Comparison of ENCODE assay signal across 8 mouse cellular contexts in genomic region chr16:91042640-91043039, GRCm38 (mm10). TPM values are rescaled to one million over a fixed set of nuclear protein-coding genes. Genes with fewer than 3 reads are reported as not detected.
DNase-seq lines count a peak whose midpoint lies in the region; ATAC-seq and TF ChIP-seq lines count a peak whose summit lies in the region.

No protein-coding gene starts in this region.

- peak overlapping the region; percentile 65 for H3K4me2 ChIP-seq in embryonic facial prominence, embryonic 15.5 days (replicated peaks)
- peak overlapping the region; percentile 83; the same call in 1 of the 2 replicates for H3K4me2 ChIP-seq in intestine, postnatal 0 days (replicated peaks; ENCODE audit: low read depth)
- peak overlapping the region; percentile 75 for H3K4me2 ChIP-seq in neural tube, embryonic 13.5 days

- H3K9ac ChIP-seq in embryonic facial prominence, embryonic 15.5 days = no peak overlapping the region
- H3K9ac ChIP-seq in intestine, postnatal 0 days (ENCODE audit: low read depth, low read length) = no peak overlapping the region
- peak overlapping the region; percentile 56; the same call in 1 of the 2 replicates for H3K9ac ChIP-seq in neural tube, embryonic 13.5 days

- WGBS in embryonic facial prominence, embryonic 15.5 days = 56% methylated on average over 1 of the region's 1 CpGs
- WGBS in intestine, postnatal 0 days = 24% methylated on average over 1 of the region's 1 CpGs
- 74% methylated on average over 1 of the region's 1 CpGs for WGBS in neural tube, embryonic 13.5 days

- intact Hi-C loops in left cerebral cortex, adult 2 months (cut with DNase I) = loop anchor here (10.0 kb wide), 1 partner anchor 602 kb away; the partner anchor contains the start of genes Gart and Son

- ATAC-seq in embryonic facial prominence, embryonic 15.5 days (ENCODE audit: insufficient number of reproducible peaks, low FRiP score, low TSS enrichment, low read depth) = no peak
- no peak for ATAC-seq in intestine, postnatal 0 days
- ATAC-seq in neural tube, embryonic 13.5 days (ENCODE audit: low read depth) = no peak
- ATAC-seq in activated CD4-positive, CD25-positive, alpha-beta regulatory T cell, adult 4 months = no peak
- no peak for ATAC-seq in monocyte, adult 5-6 weeks (replicated peaks; ENCODE audit: insufficient number of reproducible peaks, low FRiP score, low TSS enrichment, poor library complexity, severe bottlenecking)

- peaks cover 18% of the 10 kb centered on the region for H3K4me1 ChIP-seq in embryonic facial prominence, embryonic 15.5 days
- no peaks in the 10 kb centered on the region for H3K4me1 ChIP-seq in intestine, postnatal 0 days (replicated peaks; ENCODE audit: control insufficient read depth, insufficient read depth, low read length)
- H3K4me1 ChIP-seq in neural tube, embryonic 13.5 days (replicated peaks) = peaks cover 39% of the 10 kb centered on the region

- no peaks in the 10 kb centered on the region for H3K9me3 ChIP-seq in embryonic facial prominence, embryonic 15.5 days (replicated peaks)
- no peaks in the 10 kb centered on the region for H3K9me3 ChIP-seq in intestine, postnatal 0 days (ENCODE audit: control insufficient read depth)
- no peaks in the 10 kb centered on the region for H3K9me3 ChIP-seq in neural tube, embryonic 13.5 days

- peaks cover 25% of the 10 kb centered on the region for H3K36me3 ChIP-seq in embryonic facial prominence, embryonic 15.5 days
- H3K36me3 ChIP-seq in intestine, postnatal 0 days (ENCODE audit: control insufficient read depth, insufficient read depth) = peaks cover 16% of the 10 kb centered on the region
- peaks cover 31% of the 10 kb centered on the region for H3K36me3 ChIP-seq in neural tube, embryonic 13.5 days

- TF ChIP-seq CTCF in left cerebral cortex, adult 2 months (IDR thresholded peaks at IDR 0.05) = no peak
- TF ChIP-seq CTCF in intestine, postnatal 0 days (IDR thresholded peaks at IDR 0.05; ENCODE audit: low read depth) = no peak

- no peak overlapping the region for H3K27ac ChIP-seq in left cerebral cortex, adult 2 months
- no peak overlapping the region for H3K27ac ChIP-seq in embryonic facial prominence, embryonic 15.5 days (replicated peaks)
- H3K27ac ChIP-seq in intestine, postnatal 0 days (ENCODE audit: low read depth, low read length) = no peak overlapping the region
- H3K27ac ChIP-seq in neural tube, embryonic 13.5 days (replicated peaks) = no peak overlapping the region

- peak overlapping the region; percentile 92 for H3K4me3 ChIP-seq in left cerebral cortex, adult 2 months
- H3K4me3 ChIP-seq in embryonic facial prominence, embryonic 15.5 days (replicated peaks) = peak overlapping the region; percentile 24
- H3K4me3 ChIP-seq in intestine, postnatal 0 days (ENCODE audit: low read depth, low read length) = peak overlapping the region; percentile 4; the same call in 1 of the 2 replicates
- peak overlapping the region; percentile 93 for H3K4me3 ChIP-seq in neural tube, embryonic 13.5 days

- no peaks in the 10 kb centered on the region for H3K27me3 ChIP-seq in embryonic facial prominence, embryonic 15.5 days
- H3K27me3 ChIP-seq in intestine, postnatal 0 days (replicated peaks; ENCODE audit: control insufficient read depth, insufficient read depth, low read length) = no peaks in the 10 kb centered on the region
- H3K27me3 ChIP-seq in neural tube, embryonic 13.5 days = no peaks in the 10 kb centered on the region

- DNase-seq in left cerebral cortex, adult 2 months (ENCODE audit: extremely low spot score in 1 of 2, low spot score in 2 of 2) = no peak
- DNase-seq in left cerebral cortex, adult 8-10 months (ENCODE audit: low spot score in 2 of 2) = no peak
- DNase-seq in right cerebral cortex, postnatal 14 days = no peak

RNA-seq across cellular contexts. Expression of gene Paxbp1, which starts 1.7 kb away (rescaled TPM):
- 10 to 100 TPM; 66.1 to 76.5 TPM for total RNA-seq in left cerebral cortex, adult 2 months (2021)
- total RNA-seq in left cerebral cortex, adult 8-10 months (2022) = 10 to 100 TPM; 49.9 to 59.7 (median 53.9) TPM
- polyA plus RNA-seq in embryonic facial prominence, embryonic 15.5 days (2015; fragmentation: Nextera tagmentation; extraction: Ambion mirVana) = 53.4 and 55.8 TPM in 2 replicates
- polyA plus RNA-seq in intestine, postnatal 0 days (2015; fragmentation: Nextera tagmentation; extraction: Ambion mirVana) = 17.3 and 19.1 TPM in 2 replicates
- polyA plus RNA-seq in neural tube, embryonic 13.5 days (2015; fragmentation: Nextera tagmentation; extraction: Ambion mirVana) = 61.8 and 73.5 TPM in 2 replicates
- 10 to 100 TPM; 83.2 to 84.4 TPM for polyA plus RNA-seq in activated CD4-positive, CD25-positive, alpha-beta regulatory T cell, adult 4 months (2017; shearing (Covaris generic))
- 135 to 183 TPM (median 160 TPM) in 3 replicates for total RNA-seq in monocyte, adult 5-6 weeks (2017)

RNA-seq across cellular contexts. Expression of gene Synj1, which starts 31.5 kb away (rescaled TPM):
- total RNA-seq in left cerebral cortex, adult 2 months (2021) = 100 to 1,000 TPM; 339 TPM
- total RNA-seq in left cerebral cortex, adult 8-10 months (2022) = 100 to 1,000 TPM; 312 to 360 (median 338) TPM
- 13.5 and 14.0 TPM in 2 replicates for polyA plus RNA-seq in embryonic facial prominence, embryonic 15.5 days (2015; fragmentation: Nextera tagmentation; extraction: Ambion mirVana)
- 15.8 and 16.6 TPM in 2 replicates for polyA plus RNA-seq in intestine, postnatal 0 days (2015; fragmentation: Nextera tagmentation; extraction: Ambion mirVana)
- polyA plus RNA-seq in neural tube, embryonic 13.5 days (2015; fragmentation: Nextera tagmentation; extraction: Ambion mirVana) = 35.2 and 38.2 TPM in 2 replicates
- 10 to 100 TPM; 29.0 to 32.6 TPM for polyA plus RNA-seq in activated CD4-positive, CD25-positive, alpha-beta regulatory T cell, adult 4 months (2017; shearing (Covaris generic))
- total RNA-seq in monocyte, adult 5-6 weeks (2017) = 46.1 to 103 TPM (median 74.0 TPM) in 3 replicates

RNA-seq across cellular contexts. Expression of gene 4932438H23Rik, which starts 52.3 kb away (rescaled TPM):
- total RNA-seq in left cerebral cortex, adult 2 months (2021) = under 1 TPM; 0.72 to 0.91 TPM
- total RNA-seq in left cerebral cortex, adult 8-10 months (2022) = 1 to 10 TPM in 2 of 4 experiments, under 1 TPM in 2; 0.94 to 1.7 (median 1.2) TPM
- 0.41 and 1.0 TPM in 2 replicates for polyA plus RNA-seq in embryonic facial prominence, embryonic 15.5 days (2015; fragmentation: Nextera tagmentation; extraction: Ambion mirVana)
- 0.34 and 0.44 TPM in 2 replicates for polyA plus RNA-seq in intestine, postnatal 0 days (2015; fragmentation: Nextera tagmentation; extraction: Ambion mirVana)
- 0.47 TPM in 1 of 2 replicates, not detected in the other for polyA plus RNA-seq in neural tube, embryonic 13.5 days (2015; fragmentation: Nextera tagmentation; extraction: Ambion mirVana)
- 1 to 10 TPM in 1 of 2 experiments, under 1 TPM in 1; 0.22 to 1.0 TPM for polyA plus RNA-seq in activated CD4-positive, CD25-positive, alpha-beta regulatory T cell, adult 4 months (2017; shearing (Covaris generic))
- 2.3 TPM in 1 of 3 replicates, not detected in the others for total RNA-seq in monocyte, adult 5-6 weeks (2017)

Comparison
In these comparisons a context has a peak if more than half of its experiments do, and no peak if none do; other contexts are left out.
1. H3K4me3 ChIP-seq: peak in every context shown above with its lines; median percentile 93 in neural tube, embryonic 13.5 days; 92 in left cerebral cortex, adult 2 months; 24 in embryonic facial prominence, embryonic 15.5 days; 4 in intestine, postnatal 0 days.